Mouse (Mus musculus): ENCODE measurements around the gene Ilkap. TPM values are rescaled to one million over a fixed set of nuclear protein-coding genes. Genes with fewer than 3 reads are reported as not detected.
A peak's percentile ranks its signal among the peaks of the same experiment; 100 is the strongest.

Ilkap gene
- total and polyA plus RNA-seq, 2 experiments from 2014 or later = 66.9 to 119 TPM

DNA sequence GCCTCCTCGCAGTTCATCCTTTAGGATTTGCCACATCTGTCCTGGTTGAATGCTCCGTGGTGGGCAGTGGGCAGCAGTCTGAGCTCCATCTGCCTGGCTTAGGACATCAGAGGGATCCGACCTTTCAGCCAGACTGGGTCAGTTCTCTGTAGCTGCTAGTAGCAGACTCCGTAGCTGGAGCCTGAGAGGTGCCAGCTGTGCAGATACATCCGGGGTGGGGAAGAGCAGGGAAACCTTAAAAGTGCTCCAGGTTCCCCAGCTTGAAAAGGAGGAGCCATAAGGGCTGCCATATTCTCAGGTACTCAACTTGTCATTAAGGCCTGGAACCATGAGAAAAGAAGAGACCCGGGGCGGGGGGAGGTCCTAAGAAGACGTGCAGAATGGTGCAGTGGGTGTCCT lies 32.8 kb downstream of the Ilkap start:
- DNase-seq (ENCODE audit: low spot score) = no peak
- Histone ChIP-seq H3K9me3 (ENCODE audit: low read length) (no peaks in the 10 kb centered on the region), H3K9ac (replicated peaks; ENCODE audit: low read length) (peak overlapping the region; percentile 43; the same call in 1 of the 2 replicates), H3K4me2 (ENCODE audit: low read depth, low read length) (peak overlapping the region; percentile 61), H3K4me1 (ENCODE audit: insufficient read depth, low read length) (peaks cover 6% of the 10 kb centered on the region; the same call in 1 of the 2 replicates), H3K27ac (no peak overlapping the region), H3K27me3 (ENCODE audit: insufficient read depth, low read length) (no peaks in the 10 kb centered on the region), H3K36me3 (ENCODE audit: insufficient read depth, low read length) (no peaks in the 10 kb centered on the region), H3K4me3 (ENCODE audit: low read length) (peak overlapping the region; percentile 31)
- ATAC-seq = no peak
- WGBS = 30% methylated on average over 8 of the region's 8 CpGs
- no peak for TF ChIP-seq CTCF (IDR thresholded peaks at IDR 0.05; ENCODE audit: low read depth)

DNA sequence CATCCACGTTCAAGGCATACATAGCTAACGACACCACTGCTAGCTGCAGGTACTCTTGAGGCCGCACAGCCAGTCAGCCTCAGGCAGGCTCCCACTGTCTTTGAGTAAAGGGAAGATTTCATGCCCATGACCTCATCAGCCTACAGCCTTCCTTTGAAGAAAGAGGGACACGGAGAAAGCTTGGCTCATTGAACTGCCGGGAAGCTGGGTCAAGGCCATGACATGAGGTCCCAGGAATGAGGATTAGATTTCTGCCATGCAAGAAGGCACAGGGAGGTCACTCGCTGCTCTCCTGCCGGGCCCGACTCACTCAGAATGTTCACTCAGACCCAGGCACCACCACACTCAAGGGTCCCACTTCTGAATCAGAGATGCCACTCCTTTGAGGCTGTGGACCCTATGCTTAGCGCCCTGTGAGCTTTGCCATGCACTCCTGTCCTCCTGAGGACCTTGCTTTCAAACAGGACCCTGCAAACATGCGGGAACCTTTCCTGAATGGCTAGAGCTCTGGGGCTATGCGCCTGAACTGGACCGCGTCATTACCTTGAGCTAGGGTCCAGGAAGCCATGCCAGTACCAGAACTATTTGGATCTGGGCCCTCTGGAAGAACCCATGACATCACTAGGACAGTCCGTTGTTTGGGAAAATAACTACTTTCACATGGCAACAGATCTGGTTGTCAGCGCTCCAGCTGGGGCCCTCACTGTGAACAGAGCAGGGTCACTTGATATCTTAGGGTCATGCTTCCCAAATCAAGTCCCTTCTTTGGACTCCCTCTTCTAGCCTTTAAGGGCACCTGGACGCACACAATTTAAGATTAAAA lies 33.6 kb downstream of the Ilkap start:
- Histone ChIP-seq H3K4me2 (ENCODE audit: low read depth, low read length) (no peak overlapping the region), H3K9me3 (ENCODE audit: low read length) (no peaks in the 10 kb centered on the region), H3K4me3 (ENCODE audit: low read length) (no peak overlapping the region), H3K36me3 (ENCODE audit: insufficient read depth, low read length) (no peaks in the 10 kb centered on the region), H3K27ac (no peak overlapping the region), H3K9ac (replicated peaks; ENCODE audit: low read length) (no peak overlapping the region), H3K4me1 (ENCODE audit: insufficient read depth, low read length) (peaks cover 6% of the 10 kb centered on the region; the same call in 1 of the 2 replicates), H3K27me3 (ENCODE audit: insufficient read depth, low read length) (no peaks in the 10 kb centered on the region)
- no peak for DNase-seq (ENCODE audit: low spot score)
- 94% methylated on average over 16 of the region's 16 CpGs for WGBS
- TF ChIP-seq CTCF (IDR thresholded peaks at IDR 0.05; ENCODE audit: low read depth) = no peak
- no peak for ATAC-seq

DNA sequence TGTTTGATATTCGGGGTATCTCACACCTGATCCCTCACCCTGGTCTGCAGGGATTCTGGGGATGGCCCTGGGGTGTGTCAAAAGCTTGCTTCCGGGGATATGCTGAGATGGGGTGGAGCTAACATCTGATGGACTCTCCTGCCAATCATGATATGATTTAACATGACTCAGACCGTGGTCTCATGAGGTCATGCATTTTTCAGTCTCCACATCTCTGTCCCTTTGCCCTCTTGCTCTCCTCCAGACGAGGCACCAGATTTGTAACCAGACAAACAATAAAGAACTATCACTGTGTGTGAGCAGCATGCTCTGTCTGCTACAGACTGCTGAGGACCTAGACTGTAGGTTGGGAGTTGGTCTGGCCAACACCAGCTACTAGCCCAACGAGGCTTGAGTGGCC lies 36.5 kb downstream of the Ilkap start:
- Histone ChIP-seq H3K4me2 (ENCODE audit: low read depth, low read length) (no peak overlapping the region), H3K36me3 (ENCODE audit: insufficient read depth, low read length) (no peaks in the 10 kb centered on the region), H3K27me3 (ENCODE audit: insufficient read depth, low read length) (no peaks in the 10 kb centered on the region), H3K4me1 (ENCODE audit: insufficient read depth, low read length) (peaks cover 6% of the 10 kb centered on the region; the same call in 1 of the 2 replicates), H3K27ac (no peak overlapping the region), H3K9ac (replicated peaks; ENCODE audit: low read length) (no peak overlapping the region), H3K9me3 (ENCODE audit: low read length) (no peaks in the 10 kb centered on the region), H3K4me3 (ENCODE audit: low read length) (no peak overlapping the region)
- 74% methylated on average over 5 of the region's 5 CpGs for WGBS
- DNase-seq (ENCODE audit: low spot score) (no peak), ATAC-seq (no peak)
- TF ChIP-seq CTCF (IDR thresholded peaks at IDR 0.05; ENCODE audit: low read depth) = no peak

DNA sequence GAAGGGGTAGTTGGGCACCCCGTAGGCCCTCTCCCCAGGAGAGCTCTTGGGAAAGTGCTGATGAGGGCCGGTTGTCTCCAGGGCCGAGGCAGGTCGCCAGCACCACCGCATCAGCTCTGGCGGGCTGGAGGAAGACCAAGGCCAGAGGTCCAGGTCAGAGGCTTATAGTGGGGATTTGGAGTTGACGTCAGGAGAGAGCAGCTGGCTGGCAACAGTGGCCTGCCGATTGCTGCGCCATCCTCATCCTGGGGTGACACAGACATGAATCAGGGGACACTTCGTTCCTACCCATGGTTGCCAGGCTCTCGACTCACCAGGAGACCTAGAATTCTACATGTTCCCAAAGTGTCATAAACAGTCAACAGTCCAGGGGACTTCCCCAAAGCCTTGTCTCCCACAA lies 42.5 kb downstream of the Ilkap start:
- no peak overlapping the region for H3K9ac ChIP-seq (replicated peaks; ENCODE audit: low read length)
- DNase-seq (ENCODE audit: low spot score) = no peak
- H3K4me3 ChIP-seq (ENCODE audit: low read length) = no peak overlapping the region
- no peaks in the 10 kb centered on the region for H3K27me3 ChIP-seq (ENCODE audit: insufficient read depth, low read length)
- no peak overlapping the region for H3K27ac ChIP-seq
- H3K4me1 ChIP-seq (ENCODE audit: insufficient read depth, low read length) = no peaks in the 10 kb centered on the region
- no peak for TF ChIP-seq CTCF (IDR thresholded peaks at IDR 0.05; ENCODE audit: low read depth)
- no peaks in the 10 kb centered on the region for H3K36me3 ChIP-seq (ENCODE audit: insufficient read depth, low read length)
- no peaks in the 10 kb centered on the region for H3K9me3 ChIP-seq (ENCODE audit: low read length)
- no peak for ATAC-seq
- WGBS = 82% methylated on average over 11 of the region's 11 CpGs
- no peak overlapping the region for H3K4me2 ChIP-seq (ENCODE audit: low read depth, low read length)

DNA sequence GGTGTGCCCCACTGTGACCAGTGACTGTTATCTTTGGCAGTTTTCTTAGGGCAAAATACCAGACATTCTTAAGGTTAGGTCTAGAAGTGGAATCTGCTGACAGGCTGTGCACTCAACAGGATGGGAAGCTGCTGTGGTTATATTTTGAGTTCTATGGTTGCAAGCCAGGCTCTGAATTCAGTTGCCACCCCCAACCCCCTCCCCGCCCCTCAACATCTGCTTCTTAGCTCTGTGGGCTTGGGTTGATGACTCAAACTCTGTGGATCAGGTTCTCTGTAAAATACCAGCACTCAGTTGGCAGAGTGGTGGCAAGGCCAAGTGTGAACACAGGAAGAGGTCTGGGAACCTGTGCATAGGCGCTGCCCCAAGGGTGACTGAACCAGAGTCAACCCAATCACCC lies 46.3 kb downstream of the Ilkap start:
- H3K36me3 ChIP-seq (ENCODE audit: insufficient read depth, low read length) = no peaks in the 10 kb centered on the region
- no peak overlapping the region for H3K27ac ChIP-seq
- no peak overlapping the region for H3K4me3 ChIP-seq (ENCODE audit: low read length)
- H3K9ac ChIP-seq (replicated peaks; ENCODE audit: low read length) = no peak overlapping the region
- H3K4me2 ChIP-seq (ENCODE audit: low read depth, low read length) = no peak overlapping the region
- WGBS = 94% methylated on average over 2 of the region's 2 CpGs
- H3K9me3 ChIP-seq (ENCODE audit: low read length) = no peaks in the 10 kb centered on the region
- no peaks in the 10 kb centered on the region for H3K4me1 ChIP-seq (ENCODE audit: insufficient read depth, low read length)
- no peaks in the 10 kb centered on the region for H3K27me3 ChIP-seq (ENCODE audit: insufficient read depth, low read length)
- ATAC-seq (no peak), DNase-seq (ENCODE audit: low spot score) (no peak)
- TF ChIP-seq CTCF (IDR thresholded peaks at IDR 0.05; ENCODE audit: low read depth) = no peak

DNA sequence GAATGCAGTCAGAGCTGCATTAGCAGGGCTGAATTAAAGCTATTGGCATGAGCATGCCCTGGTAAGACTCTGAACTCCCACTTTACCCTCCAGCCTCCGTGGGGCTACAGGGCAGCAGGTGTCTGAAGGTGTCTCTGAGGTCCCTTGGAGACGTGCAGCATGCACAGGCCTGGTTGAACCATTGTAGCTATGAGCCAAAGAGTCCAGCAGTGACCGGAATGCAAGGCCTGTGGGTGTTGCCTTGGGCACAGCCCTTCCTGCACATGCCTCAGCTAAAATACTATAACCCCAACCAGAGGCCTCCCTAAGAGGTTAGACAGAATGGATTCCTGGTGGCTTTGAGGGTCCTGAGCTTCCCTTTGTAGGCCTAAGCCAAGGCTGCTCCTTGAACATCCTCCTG lies 47.4 kb downstream of the Ilkap start:
- no peaks in the 10 kb centered on the region for H3K9me3 ChIP-seq (ENCODE audit: low read length)
- 79% methylated on average over 3 of the region's 3 CpGs for WGBS
- no peak overlapping the region for H3K4me2 ChIP-seq (ENCODE audit: low read depth, low read length)
- no peak for TF ChIP-seq CTCF (IDR thresholded peaks at IDR 0.05; ENCODE audit: low read depth)
- H3K27ac ChIP-seq = no peak overlapping the region
- no peak for DNase-seq (ENCODE audit: low spot score)
- H3K9ac ChIP-seq (replicated peaks; ENCODE audit: low read length) = no peak overlapping the region
- H3K27me3 ChIP-seq (ENCODE audit: insufficient read depth, low read length) = no peaks in the 10 kb centered on the region
- no peaks in the 10 kb centered on the region for H3K4me1 ChIP-seq (ENCODE audit: insufficient read depth, low read length)
- H3K36me3 ChIP-seq (ENCODE audit: insufficient read depth, low read length) = no peaks in the 10 kb centered on the region
- no peak overlapping the region for H3K4me3 ChIP-seq (ENCODE audit: low read length)
- no peak for ATAC-seq

DNA sequence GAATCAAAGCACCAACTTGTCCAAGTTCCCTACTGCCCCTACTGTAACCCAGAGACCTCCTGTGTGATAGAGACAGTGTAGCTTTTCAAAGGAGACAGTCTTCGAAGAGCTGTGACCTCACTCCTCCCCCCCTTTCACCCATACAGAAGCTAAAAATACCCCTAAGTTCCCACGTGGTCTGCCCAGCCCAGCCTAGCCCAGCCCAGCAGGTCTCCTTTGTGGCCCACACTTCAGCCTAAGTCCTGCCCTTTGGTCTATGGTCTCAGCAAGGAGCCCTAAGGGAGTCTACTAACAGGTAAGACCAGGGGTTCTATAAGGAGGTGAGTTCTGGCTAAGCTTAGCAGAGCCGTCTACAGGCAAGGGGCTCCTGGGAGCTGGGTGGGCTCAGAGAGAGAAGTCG lies 47.8 kb downstream of the Ilkap start, which contains the start of gene Klhl30:
TSS of gene Klhl30 (plus strand) at position 176 of the 400 bp plus-strand sequence.
- H3K9ac ChIP-seq (replicated peaks; ENCODE audit: low read length) = no peak within 1 kb of the TSS
- DNase-seq (ENCODE audit: low spot score) (no peak), ATAC-seq (no peak)
- no peak within 1 kb of the TSS for H3K4me2 ChIP-seq (ENCODE audit: low read depth, low read length)
- H3K27ac ChIP-seq = no peak within 1 kb of the TSS
- TF ChIP-seq CTCF (IDR thresholded peaks at IDR 0.05; ENCODE audit: low read depth) = no peak
- H3K4me1 ChIP-seq (ENCODE audit: insufficient read depth, low read length) = no peaks in the 10 kb centered on the region
- H3K4me3 ChIP-seq (ENCODE audit: low read length) = no peak within 1 kb of the TSS
- H3K9me3 ChIP-seq (ENCODE audit: low read length) = no peaks in the 10 kb centered on the region
- no peaks in the 10 kb centered on the region for H3K27me3 ChIP-seq (ENCODE audit: insufficient read depth, low read length)
- no peaks in the 10 kb centered on the region for H3K36me3 ChIP-seq (ENCODE audit: insufficient read depth, low read length)
- 67% methylated on average over 4 of the region's 4 CpGs for WGBS

All from hindbrain, postnatal 0 days (tissue).